Mouse (Mus musculus): ENCODE results near the gene Vwa3a. TPM values are rescaled to one million over a fixed set of nuclear protein-coding genes. Genes with fewer than 3 reads are reported as not detected.
"Not testable (repeated sequence)": the region's sequence is repeated elsewhere in the genome, so short reads cannot be mapped to it uniquely, and the experiment has no call there.

The Vwa3a gene
- polyA plus RNA-seq (2016; fragmentation: Nextera tagmentation; extraction: Ambion mirVana): 0.15 TPM in 2 replicates

- Histone ChIP-seq H3K9ac (no peak within 1 kb of the TSS), H3K27ac (no peak within 1 kb of the TSS), H3K9me3 (no peaks in the 10 kb centered on the region), H3K4me2 (replicated peaks) (no peak within 1 kb of the TSS), H3K36me3 (no peaks in the 10 kb centered on the region), H3K27me3 (no peaks in the 10 kb centered on the region), H3K4me1 (no peaks in the 10 kb centered on the region), H3K4me3 (no peak within 1 kb of the TSS)
- 75% methylated on average over 6 of the region's 6 CpGs for WGBS
- ATAC-seq (ENCODE audit: insufficient number of reproducible peaks, insufficient read depth, low FRiP score, low TSS enrichment): no peak
These were observed at the start of gene Vwa3a for GRCm38 (mm10) chr7:120739018-120739417. Vwa3a (plus strand) TSS chr7:120739318.

DNA sequence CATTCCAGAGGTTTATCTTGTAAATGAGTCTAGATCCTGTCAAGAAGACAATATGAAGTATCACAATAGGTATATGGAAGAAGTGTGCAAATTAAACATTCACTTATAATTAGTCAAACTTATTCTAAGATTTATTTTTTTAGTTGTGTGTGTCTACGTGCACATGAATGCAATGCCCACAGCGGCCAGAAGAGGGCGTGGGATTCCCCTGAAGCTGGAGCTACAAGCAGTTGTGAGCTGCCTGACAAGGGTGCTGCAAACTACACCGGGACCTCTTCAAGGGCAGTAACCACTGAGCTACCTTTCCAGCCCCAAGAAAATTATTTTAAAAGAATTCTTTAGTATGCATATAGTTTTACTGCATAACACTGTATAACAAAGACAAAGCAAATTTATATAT lies 48.5 kb upstream of the Vwa3a start:
- no peaks in the 10 kb centered on the region for H3K9me3 ChIP-seq
- 77% methylated on average over 4 of the region's 4 CpGs for WGBS
- 0 out of 2 replicates have a peak, but pooled peaks cover 6% of the 10 kb centered on the region for H3K36me3 ChIP-seq
- H3K27me3 ChIP-seq: no peaks in the 10 kb centered on the region
- H3K4me2 ChIP-seq (replicated peaks): no peak overlapping the region
- H3K4me1 ChIP-seq: no peaks in the 10 kb centered on the region
- no peak overlapping the region for H3K27ac ChIP-seq
- no peak for ATAC-seq (ENCODE audit: insufficient number of reproducible peaks, insufficient read depth, low FRiP score, low TSS enrichment)
- H3K9ac ChIP-seq: no peak overlapping the region
- H3K4me3 ChIP-seq: no peak overlapping the region

- H3K27me3 ChIP-seq: no peaks in the 10 kb centered on the region
- no peak overlapping the region for H3K27ac ChIP-seq
- no peak overlapping the region for H3K4me3 ChIP-seq
- no peaks in the 10 kb centered on the region for H3K9me3 ChIP-seq
- 92% methylated on average over 5 of the region's 5 CpGs for WGBS
- H3K4me2 ChIP-seq (replicated peaks): no peak overlapping the region
- no peak for ATAC-seq (ENCODE audit: insufficient number of reproducible peaks, insufficient read depth, low FRiP score, low TSS enrichment)
- 0 out of 2 replicates have a peak, but pooled peaks cover 6% of the 10 kb centered on the region for H3K36me3 ChIP-seq
- no peak overlapping the region for H3K9ac ChIP-seq
- no peaks in the 10 kb centered on the region for H3K4me1 ChIP-seq
These were observed 45.2 kb upstream of the Vwa3a start for GRCm38 (mm10) chr7:120693831-120694375.

GRCm38 (mm10) chr7:120695196-120695595 lies 43.9 kb upstream of the Vwa3a start:
- Histone ChIP-seq H3K27me3 (no peaks in the 10 kb centered on the region), H3K4me3 (no peak overlapping the region), H3K9ac (no peak overlapping the region), H3K27ac (no peak overlapping the region), H3K4me1 (no peaks in the 10 kb centered on the region), H3K36me3 (0 out of 2 replicates have a peak, but pooled peaks cover 6% of the 10 kb centered on the region), H3K4me2 (replicated peaks) (no peak overlapping the region), H3K9me3 (no peaks in the 10 kb centered on the region)
- ATAC-seq (ENCODE audit: insufficient number of reproducible peaks, insufficient read depth, low FRiP score, low TSS enrichment): no peak
- 38% methylated on average over 6 of the region's 6 CpGs for WGBS

- Histone ChIP-seq H3K4me3 (no peak overlapping the region), H3K9me3 (no peaks in the 10 kb centered on the region), H3K27ac (no peak overlapping the region), H3K4me1 (no peaks in the 10 kb centered on the region), H3K4me2 (replicated peaks) (no peak overlapping the region), H3K36me3 (0 out of 2 replicates have a peak, but pooled peaks cover 5% of the 10 kb centered on the region), H3K9ac (no peak overlapping the region), H3K27me3 (no peaks in the 10 kb centered on the region)
- WGBS: 72% methylated on average over 1 of the region's 1 CpGs
- no peak for ATAC-seq (ENCODE audit: insufficient number of reproducible peaks, insufficient read depth, low FRiP score, low TSS enrichment)
These were observed 43.5 kb upstream of the Vwa3a start for GRCm38 (mm10) chr7:120695641-120696040.

DNA sequence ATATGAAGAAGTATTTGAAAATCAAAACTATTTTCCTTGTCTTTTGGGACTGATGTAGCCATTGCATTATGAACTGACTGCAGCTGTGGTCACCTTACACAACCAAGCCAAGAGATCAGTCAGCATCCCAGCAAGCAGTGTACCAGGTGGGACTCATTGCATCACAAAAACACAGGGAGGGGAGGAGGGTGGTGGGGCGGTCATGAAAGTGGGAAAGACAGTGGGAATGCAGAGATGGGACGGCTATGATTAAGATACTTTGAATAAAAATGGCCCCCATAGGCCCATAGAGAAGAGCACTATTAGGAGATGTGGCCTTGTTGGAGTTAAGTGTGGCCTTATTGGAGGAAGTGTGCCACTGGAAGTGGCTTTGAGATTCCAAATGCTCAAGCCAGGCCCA lies 42.8 kb upstream of the Vwa3a start:
- Histone ChIP-seq H3K36me3 (0 out of 2 replicates have a peak, but pooled peaks cover 4% of the 10 kb centered on the region), H3K4me3 (no peak overlapping the region), H3K9ac (no peak overlapping the region), H3K9me3 (no peaks in the 10 kb centered on the region), H3K4me1 (no peaks in the 10 kb centered on the region), H3K4me2 (replicated peaks) (no peak overlapping the region), H3K27me3 (no peaks in the 10 kb centered on the region), H3K27ac (no peak overlapping the region)
- no peak for ATAC-seq (ENCODE audit: insufficient number of reproducible peaks, insufficient read depth, low FRiP score, low TSS enrichment)
- WGBS: 92% methylated on average over 2 of the region's 2 CpGs

- no peak overlapping the region for H3K4me3 ChIP-seq
- no peak overlapping the region for H3K27ac ChIP-seq
- H3K4me1 ChIP-seq: no peaks in the 10 kb centered on the region
- ATAC-seq (ENCODE audit: insufficient number of reproducible peaks, insufficient read depth, low FRiP score, low TSS enrichment): no peak
- H3K9ac ChIP-seq: no peak overlapping the region
- H3K36me3 ChIP-seq: no peaks in the 10 kb centered on the region
- 94% methylated on average over 6 of the region's 6 CpGs for WGBS
- H3K9me3 ChIP-seq: no peaks in the 10 kb centered on the region
- H3K27me3 ChIP-seq: no peaks in the 10 kb centered on the region
- H3K4me2 ChIP-seq (replicated peaks): no peak overlapping the region
These were observed 39.5 kb upstream of the Vwa3a start for GRCm38 (mm10) chr7:120699586-120699985.

DNA sequence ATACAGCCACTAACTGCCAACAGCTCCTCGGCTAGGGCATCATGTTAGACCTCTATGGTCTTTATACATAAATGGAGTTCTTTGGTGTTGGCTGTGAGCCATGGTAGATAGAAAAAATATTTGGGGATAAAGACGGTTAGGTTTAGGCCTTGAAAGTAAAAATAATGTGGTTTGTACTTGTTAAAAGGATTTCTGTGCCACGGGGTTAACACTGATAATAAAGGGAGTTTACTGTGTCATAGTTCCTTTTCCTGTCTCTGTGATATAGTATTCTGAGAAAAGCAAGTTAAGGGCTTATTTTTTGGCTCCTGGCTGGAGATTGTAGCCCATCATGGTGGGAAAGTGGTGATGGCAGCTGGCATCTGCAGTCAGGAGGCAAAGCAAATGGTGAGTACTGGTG lies 35.2 kb upstream of the Vwa3a start:
- Histone ChIP-seq H3K9ac (no peak overlapping the region), H3K4me3 (no peak overlapping the region), H3K36me3 (no peaks in the 10 kb centered on the region), H3K4me1 (no peaks in the 10 kb centered on the region), H3K4me2 (replicated peaks) (no peak overlapping the region), H3K9me3 (no peaks in the 10 kb centered on the region), H3K27me3 (no peaks in the 10 kb centered on the region), H3K27ac (no peak overlapping the region)
- ATAC-seq (ENCODE audit: insufficient number of reproducible peaks, insufficient read depth, low FRiP score, low TSS enrichment): no peak
- WGBS: 90% methylated on average over 3 of the region's 3 CpGs

GRCm38 (mm10) chr7:120712071-120712470 lies 27.0 kb upstream of the Vwa3a start:
- H3K9ac ChIP-seq: no peak overlapping the region
- H3K4me2 ChIP-seq (replicated peaks): no peak overlapping the region
- ATAC-seq (ENCODE audit: insufficient number of reproducible peaks, insufficient read depth, low FRiP score, low TSS enrichment): no peak
- H3K27ac ChIP-seq: no peak overlapping the region
- H3K4me1 ChIP-seq: no peaks in the 10 kb centered on the region
- no peaks in the 10 kb centered on the region for H3K27me3 ChIP-seq
- 92% methylated on average over 2 of the region's 2 CpGs for WGBS
- no peak overlapping the region for H3K4me3 ChIP-seq
- no peaks in the 10 kb centered on the region for H3K9me3 ChIP-seq
- no peaks in the 10 kb centered on the region for H3K36me3 ChIP-seq

DNA sequence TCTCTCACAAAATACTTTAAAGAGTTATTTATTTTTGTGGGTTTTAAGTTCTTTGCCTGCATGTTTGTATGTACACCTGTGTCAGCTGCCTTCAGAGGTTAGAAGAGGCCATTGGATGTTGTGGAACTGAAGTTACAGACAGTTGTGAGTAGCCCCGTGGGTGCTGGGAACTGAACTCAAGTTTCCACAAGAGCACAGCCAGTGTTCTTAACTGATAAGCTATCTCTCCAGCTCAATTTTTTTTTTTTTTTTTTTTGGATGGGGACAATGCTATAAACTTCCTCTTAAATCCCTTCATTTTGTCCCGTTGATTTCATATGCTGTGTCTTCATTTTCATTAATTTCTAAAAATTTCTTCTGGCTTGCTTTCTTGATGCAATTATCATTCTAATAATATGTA lies 25.9 kb upstream of the Vwa3a start:
- Histone ChIP-seq H3K27ac (no peak overlapping the region), H3K4me2 (replicated peaks) (no peak overlapping the region), H3K9ac (no peak overlapping the region), H3K27me3 (no peaks in the 10 kb centered on the region), H3K9me3 (no peaks in the 10 kb centered on the region), H3K4me1 (no peaks in the 10 kb centered on the region), H3K4me3 (no peak overlapping the region), H3K36me3 (no peaks in the 10 kb centered on the region)
- 93% methylated on average over 2 of the region's 2 CpGs for WGBS
- no peak for ATAC-seq (ENCODE audit: insufficient number of reproducible peaks, insufficient read depth, low FRiP score, low TSS enrichment)

- WGBS: 96% methylated on average over 11 of the region's 11 CpGs
- not testable (repeated sequence) for ATAC-seq (ENCODE audit: insufficient number of reproducible peaks, insufficient read depth, low FRiP score, low TSS enrichment); H3K4me2 ChIP-seq (replicated peaks); H3K36me3 ChIP-seq; H3K27me3 ChIP-seq; H3K4me1 ChIP-seq; H3K9me3 ChIP-seq; H3K9ac ChIP-seq; H3K4me3 ChIP-seq; H3K27ac ChIP-seq
These were observed 25.2 kb upstream of the Vwa3a start for GRCm38 (mm10) chr7:120713951-120714350.

- H3K36me3 ChIP-seq: peaks cover 3% of the 10 kb centered on the region; the same call in 1 of the 2 replicates
- H3K9ac ChIP-seq: no peak overlapping the region
- no peaks in the 10 kb centered on the region for H3K27me3 ChIP-seq
- H3K9me3 ChIP-seq: no peaks in the 10 kb centered on the region
- H3K4me3 ChIP-seq: no peak overlapping the region
- H3K4me2 ChIP-seq (replicated peaks): no peak overlapping the region
- whole genome bisulfite sequencing: 60% methylated on average over 2 of the region's 2 CpGs
- no peak overlapping the region for H3K27ac ChIP-seq
- ATAC-seq (ENCODE audit: insufficient number of reproducible peaks, insufficient read depth, low FRiP score, low TSS enrichment): no peak
- no peaks in the 10 kb centered on the region for H3K4me1 ChIP-seq
These were observed 21.9 kb upstream of the Vwa3a start for GRCm38 (mm10) chr7:120717261-120717660.

Data from embryonic facial prominence, embryonic 12.5 days (tissue).